Mouse (Mus musculus): Measurements from ENCODE around the gene Pnmt. TPM values are rescaled to one million over a fixed set of nuclear protein-coding genes. Genes with fewer than 3 reads are reported as not detected.
A peak's percentile ranks its signal among the peaks of the same experiment; 100 is the strongest.

Pnmt gene
- polyA plus RNA-seq, 1 experiment from 2014 or later, result 5.0 TPM

GRCm38 (mm10) chr11:98349308-98349707, 36.9 kb upstream of the Pnmt start:
- no peaks in the 10 kb centered on the region for H3K36me3 ChIP-seq
- 4% methylated on average over 9 of the region's 9 CpGs for WGBS
- no peak for DNase-seq (ENCODE audit: low spot score)
- peak overlapping the region; percentile 69 for H3K4me3 ChIP-seq
- no peaks in the 10 kb centered on the region for H3K9me3 ChIP-seq
- no peak overlapping the region for H3K27ac ChIP-seq
- H3K4me1 ChIP-seq, result peaks cover 45% of the 10 kb centered on the region
- H3K27me3 ChIP-seq (ENCODE audit: insufficient read depth, poor library complexity, severe bottlenecking), result peaks cover 97% of the 10 kb centered on the region

DNA sequence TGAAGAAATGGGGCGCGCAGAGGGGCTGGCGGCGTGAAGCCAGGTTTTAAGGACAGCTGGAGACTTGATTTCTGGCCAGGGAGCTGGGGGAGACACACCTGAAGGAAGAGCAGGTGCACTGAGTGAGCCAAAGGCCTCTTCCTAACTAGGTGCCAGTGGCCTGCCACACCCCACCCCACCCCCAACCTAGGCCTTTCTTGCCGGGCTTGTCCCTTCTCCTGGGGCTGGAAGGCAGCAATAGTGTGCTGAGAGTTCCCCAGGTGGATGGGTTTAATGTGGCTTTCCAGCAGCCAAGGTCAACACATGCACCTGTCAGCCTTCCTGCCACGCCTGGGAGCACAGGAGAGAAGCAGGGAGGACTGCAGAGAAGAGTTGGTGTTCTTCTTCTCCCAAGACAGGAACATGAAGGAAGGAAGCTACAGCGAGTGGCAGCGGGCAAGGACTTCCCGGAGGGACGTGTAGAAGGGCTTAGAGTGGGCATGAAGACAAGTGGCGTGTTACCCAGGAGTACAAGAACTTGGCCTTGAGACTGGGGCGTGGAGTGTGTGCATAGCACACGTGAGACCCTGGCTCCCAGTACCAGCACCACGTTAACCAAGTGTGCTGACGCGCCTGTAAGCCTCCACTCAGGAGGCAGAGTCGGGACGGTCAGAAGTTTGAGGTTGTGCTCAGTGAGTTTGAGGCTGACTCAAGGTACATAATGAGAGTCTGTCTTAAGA, 33.8 kb upstream of the Pnmt start:
- H3K4me3 ChIP-seq, result no peak overlapping the region
- WGBS, result 74% methylated on average over 18 of the region's 18 CpGs
- no peak overlapping the region for H3K27ac ChIP-seq
- DNase-seq (ENCODE audit: low spot score), result no peak
- peaks cover 82% of the 10 kb centered on the region for H3K27me3 ChIP-seq (ENCODE audit: insufficient read depth, poor library complexity, severe bottlenecking)
- H3K9me3 ChIP-seq, result no peaks in the 10 kb centered on the region
- peaks cover 50% of the 10 kb centered on the region for H3K4me1 ChIP-seq
- H3K36me3 ChIP-seq, result no peaks in the 10 kb centered on the region

GRCm38 (mm10) chr11:98353651-98354211, 32.5 kb upstream of the Pnmt start:
- Histone ChIP-seq H3K27me3 (ENCODE audit: insufficient read depth, poor library complexity, severe bottlenecking) (peaks cover 69% of the 10 kb centered on the region), H3K27ac (no peak overlapping the region), H3K36me3 (no peaks in the 10 kb centered on the region), H3K4me1 (peaks cover 41% of the 10 kb centered on the region), H3K4me3 (no peak overlapping the region), H3K9me3 (no peaks in the 10 kb centered on the region)
- DNase-seq (ENCODE audit: low spot score), result no peak
- WGBS, result 46% methylated on average over 8 of the region's 8 CpGs

DNA sequence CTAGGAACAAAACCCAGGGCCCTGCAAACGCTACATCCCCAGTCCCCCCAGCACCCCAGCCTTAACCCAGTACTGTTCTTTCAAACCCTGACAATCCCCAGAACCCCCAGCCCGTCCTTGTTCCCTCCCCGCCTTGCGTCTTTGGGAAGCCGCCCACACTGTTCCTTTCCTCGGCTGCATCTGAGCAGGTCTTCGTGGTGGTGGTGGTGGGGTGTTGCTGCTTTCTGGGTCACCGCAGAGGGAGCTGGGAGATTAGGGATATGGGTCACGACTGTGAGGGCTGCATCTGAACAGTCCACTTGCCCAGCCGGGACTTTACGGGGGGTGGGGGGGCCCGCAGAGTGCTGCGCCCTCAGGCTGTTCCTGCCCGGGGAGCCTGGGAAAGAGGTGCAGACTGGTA, 31.8 kb upstream of the Pnmt start:
- H3K27me3 ChIP-seq (ENCODE audit: insufficient read depth, poor library complexity, severe bottlenecking), result peaks cover 62% of the 10 kb centered on the region
- WGBS, result 58% methylated on average over 14 of the region's 14 CpGs

GRCm38 (mm10) chr11:98355732-98356299, 30.4 kb upstream of the Pnmt start:
- H3K36me3 ChIP-seq, result no peaks in the 10 kb centered on the region

More for the DNA sequence above, 31.8 kb upstream of the Pnmt start:
- DNase-seq (ENCODE audit: low spot score), result no peak
- Histone ChIP-seq H3K9me3 (no peaks in the 10 kb centered on the region), H3K27ac (0 out of 2 replicates have a peak overlapping the region, but pooled peaks have one; percentile 8), H3K36me3 (no peaks in the 10 kb centered on the region), H3K4me1 (peaks cover 40% of the 10 kb centered on the region), H3K4me3 (no peak overlapping the region)

GRCm38 (mm10) chr11:98356625-98357394, 29.4 kb upstream of the Pnmt start:
- Histone ChIP-seq H3K4me1 (peaks cover 53% of the 10 kb centered on the region), H3K4me3 (peak overlapping the region; percentile 84), H3K27ac (peak overlapping the region; percentile 95), H3K27me3 (ENCODE audit: insufficient read depth, poor library complexity, severe bottlenecking) (peaks cover 38% of the 10 kb centered on the region), H3K36me3 (peaks cover 4% of the 10 kb centered on the region; the same call in 1 of the 2 replicates), H3K9me3 (no peaks in the 10 kb centered on the region)
- WGBS, result 80% methylated on average over 7 of the region's 7 CpGs
- no peak for DNase-seq (ENCODE audit: low spot score)

More at GRCm38 (mm10) chr11:98355732-98356299, 30.4 kb upstream of the Pnmt start:
- Histone ChIP-seq H3K27ac (no peak overlapping the region), H3K4me3 (no peak overlapping the region), H3K9me3 (no peaks in the 10 kb centered on the region), H3K4me1 (peaks cover 49% of the 10 kb centered on the region), H3K27me3 (ENCODE audit: insufficient read depth, poor library complexity, severe bottlenecking) (peaks cover 48% of the 10 kb centered on the region)
- WGBS, result 7% methylated on average over 6 of the region's 6 CpGs
- peak; percentile 84 for DNase-seq (ENCODE audit: low spot score)

- Histone ChIP-seq H3K4me3 (peak overlapping the region; percentile 84), H3K27me3 (ENCODE audit: insufficient read depth, poor library complexity, severe bottlenecking) (peaks cover 31% of the 10 kb centered on the region), H3K27ac (peak overlapping the region; percentile 95), H3K4me1 (peaks cover 60% of the 10 kb centered on the region), H3K9me3 (no peaks in the 10 kb centered on the region), H3K36me3 (peaks cover 4% of the 10 kb centered on the region; the same call in 1 of the 2 replicates)
- no peak for DNase-seq (ENCODE audit: low spot score)
- 8% methylated on average over 13 of the region's 13 CpGs for WGBS
These were observed 28.7 kb upstream of the Pnmt start for GRCm38 (mm10) chr11:98357396-98358160.

DNA sequence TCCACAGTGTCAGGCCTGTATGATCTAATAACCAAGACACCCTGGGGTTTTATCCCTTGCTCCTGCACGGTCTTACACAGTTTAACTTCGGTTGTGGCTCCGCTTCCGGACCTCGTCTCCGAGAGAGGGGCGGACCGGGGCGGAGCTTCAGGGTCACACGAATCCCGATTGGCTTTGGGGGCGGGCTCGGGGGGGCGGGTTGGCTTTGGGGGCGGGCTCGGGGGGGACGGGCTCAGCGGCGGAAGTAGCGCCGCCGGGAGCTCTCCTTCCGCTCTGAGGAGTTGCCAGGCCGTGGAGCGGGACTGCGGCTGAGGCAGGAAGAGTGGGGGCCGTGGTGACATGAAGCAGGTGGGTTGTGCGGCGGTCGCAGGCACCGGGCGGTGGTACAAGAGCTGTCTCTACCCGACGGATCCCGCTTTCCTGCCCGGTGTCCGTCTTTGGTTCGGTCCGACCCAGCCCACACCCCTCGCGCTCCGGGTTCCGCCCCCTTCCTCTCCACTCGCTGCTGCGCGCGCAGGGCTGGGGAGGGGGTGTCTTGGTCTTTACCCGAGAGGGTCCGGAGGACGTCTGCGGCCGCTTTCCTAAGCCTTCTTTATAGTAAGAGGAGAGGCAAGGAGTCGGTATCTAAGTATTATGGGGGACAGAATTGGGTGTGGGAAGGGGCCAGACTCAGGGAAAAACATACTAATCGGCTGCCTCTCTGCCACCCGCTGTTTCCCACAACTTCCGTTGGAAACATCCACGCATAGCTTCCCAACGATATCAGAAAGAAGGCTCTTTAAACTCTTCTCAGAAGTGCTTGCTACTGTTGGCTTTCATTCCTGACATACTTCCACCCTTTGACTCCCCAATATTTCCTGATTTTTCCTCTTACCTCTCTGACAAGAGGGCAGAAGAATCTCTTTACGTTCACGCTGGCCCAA, 27.8 kb upstream of the Pnmt start, which contains the start of gene Stard3:
Stard3 (plus strand) TSS at position 208 of the 923 bp plus-strand sequence.
- Histone ChIP-seq H3K4me1 (peaks cover 61% of the 10 kb centered on the region), H3K27me3 (ENCODE audit: insufficient read depth, poor library complexity, severe bottlenecking) (peaks cover 22% of the 10 kb centered on the region), H3K4me3 (peak within 1 kb of the TSS; percentile 84), H3K27ac (peak within 1 kb of the TSS; percentile 95), H3K9me3 (no peaks in the 10 kb centered on the region), H3K36me3 (peaks cover 4% of the 10 kb centered on the region; the same call in 1 of the 2 replicates)
- WGBS, result under 1% methylated on average over 60 of the region's 60 CpGs
- peak; percentile 95 for DNase-seq (ENCODE audit: low spot score)

GRCm38 (mm10) chr11:98360866-98361521, 25.3 kb upstream of the Pnmt start:
- Histone ChIP-seq H3K27ac (0 out of 2 replicates have a peak overlapping the region, but pooled peaks have one; percentile 4), H3K4me3 (no peak overlapping the region; the same call in 1 of the 2 replicates), H3K36me3 (peaks cover 4% of the 10 kb centered on the region; the same call in 1 of the 2 replicates), H3K9me3 (no peaks in the 10 kb centered on the region), H3K27me3 (ENCODE audit: insufficient read depth, poor library complexity, severe bottlenecking) (no peaks in the 10 kb centered on the region), H3K4me1 (peaks cover 63% of the 10 kb centered on the region)
- no peak for DNase-seq (ENCODE audit: low spot score)
- WGBS, result 70% methylated on average over 9 of the region's 9 CpGs

DNA sequence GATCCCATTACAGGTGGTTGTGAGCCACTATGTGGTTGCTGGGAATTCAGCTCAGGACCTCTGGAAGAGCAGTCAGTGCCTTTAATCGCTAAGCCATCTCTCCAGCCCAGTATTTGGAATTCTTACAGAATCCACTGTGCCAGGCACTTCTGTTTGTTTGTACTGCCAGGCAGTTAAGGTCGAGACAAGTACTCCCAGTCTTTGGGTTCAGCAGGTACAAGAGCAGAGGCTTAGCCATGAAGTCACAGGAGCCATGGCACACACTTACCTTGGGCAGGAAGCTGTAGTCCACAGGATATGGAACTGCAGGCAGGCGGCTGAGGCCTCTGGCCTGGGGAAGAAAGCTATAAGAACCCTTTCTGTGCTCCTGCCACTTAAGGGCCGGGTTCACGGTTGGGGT, 22.4 kb upstream of the Pnmt start:
- Histone ChIP-seq H3K27ac (no peak overlapping the region), H3K36me3 (peaks cover 11% of the 10 kb centered on the region; the same call in 1 of the 2 replicates), H3K4me3 (no peak overlapping the region), H3K4me1 (peaks cover 68% of the 10 kb centered on the region), H3K27me3 (ENCODE audit: insufficient read depth, poor library complexity, severe bottlenecking) (no peaks in the 10 kb centered on the region), H3K9me3 (no peaks in the 10 kb centered on the region)
- DNase-seq (ENCODE audit: low spot score), result no peak
- 77% methylated on average over 5 of the region's 5 CpGs for WGBS

GRCm38 (mm10) chr11:98364410-98364809, 21.8 kb upstream of the Pnmt start:
- no peak for DNase-seq (ENCODE audit: low spot score)
- no peaks in the 10 kb centered on the region for H3K9me3 ChIP-seq
- peaks cover 11% of the 10 kb centered on the region; the same call in 1 of the 2 replicates for H3K36me3 ChIP-seq
- peaks cover 68% of the 10 kb centered on the region for H3K4me1 ChIP-seq
- H3K27me3 ChIP-seq (ENCODE audit: insufficient read depth, poor library complexity, severe bottlenecking), result no peaks in the 10 kb centered on the region
- H3K27ac ChIP-seq, result no peak overlapping the region
- H3K4me3 ChIP-seq, result no peak overlapping the region
- 89% methylated on average over 5 of the region's 5 CpGs for WGBS
